Mouse (Mus musculus): Measurements from ENCODE around the gene Tcf23.

- TF ChIP-seq CTCF (IDR thresholded peaks at IDR 0.05; ENCODE audit: low read depth, low read length) (no peak), POLR2A (IDR thresholded peaks at IDR 0.05; ENCODE audit: extremely low read depth, insufficient read depth, low read length) (no peak)
Observed at GRCm38 (mm10) chr5:30974870-30975656, 6.6 kb downstream of the Tcf23 start.
